Mouse (Mus musculus) olfactory bulb, adult 2 months (tissue): ENCODE measurements around the gene Dohh. TPM values are rescaled to one million over a fixed set of nuclear protein-coding genes. Genes with fewer than 3 reads are reported as not detected.
A peak's percentile ranks its signal among the peaks of the same experiment; 100 is the strongest.

Experiments
- H3K27ac ChIP-seq: fragments of 200-500 bp; 2 replicates; pipeline ENCODE4 v1.5.1; 2012; ENCODE audit warnings: low read depth, low read length; ENCODE audit not compliant: insufficient read depth
- H3K4me1 ChIP-seq: fragments of 200-500 bp; 2 replicates; pipeline ENCODE4 v1.6.1; 2012; ENCODE audit warnings: low read length; ENCODE audit not compliant: control insufficient read depth, insufficient read depth
- H3K4me3 ChIP-seq: fragments of 200-500 bp; 2 replicates; pipeline ENCODE4 v1.5.1; 2012; ENCODE audit warnings: mild to moderate bottlenecking, low read depth, low read length, moderate library complexity; ENCODE audit not compliant: insufficient read depth
- CTCF ChIP-seq: fragments of 200-500 bp; IDR thresholded peaks from 2 replicates; pipeline ENCODE4 v1.5.1; 2012; ENCODE audit warnings: low read depth, mild to moderate bottlenecking, low read length, moderate library complexity; ENCODE audit not compliant: insufficient read depth
- POLR2A ChIP-seq: fragments of 200-500 bp; IDR thresholded peaks from 2 replicates; pipeline ENCODE4 v1.6.1; 2012; ENCODE audit warnings: mild to moderate bottlenecking, low read depth, low read length, moderate library complexity; ENCODE audit not compliant: insufficient read depth
- WGBS: fragments of 180-500 bp; shearing (Covaris S2); methylation state at CpG from one replicate; pipeline ENCODE4 v1.1.7; 2018; 5-methylcytosine and 5-hydroxymethylcytosine counted together
- polyA plus RNA-seq: library from polyadenylated mRNA; stranded (reverse); fragments of >200 nt; gene quantifications from 2 replicates; pipeline ENCODE4 v1.2.4, GENCODE M21; 2012; ENCODE audit warnings: low replicate concordance; ENCODE audit not compliant: missing spikeins, insufficient read depth, insufficient read length

Dohh gene
- polyA plus RNA-seq, 1 experiment = not detected

- Histone ChIP-seq H3K4me1 (peaks cover 67% of the 10 kb centered on the region), H3K27ac (no peak overlapping the region), H3K4me3 (no peak overlapping the region)
- 40% methylated on average over 2 of the region's 2 CpGs for WGBS
- TF ChIP-seq CTCF (no peak), POLR2A (no peak)
Measured at GRCm38 (mm10) chr10:81429092-81429491, 44.9 kb downstream of the Dohh start.

- Histone ChIP-seq H3K27ac (peak overlapping the region; percentile 75), H3K4me1 (peaks cover 67% of the 10 kb centered on the region), H3K4me3 (peak overlapping the region; percentile 86)
- no peak for TF ChIP-seq POLR2A
- no peak for TF ChIP-seq CTCF
- WGBS = 2% methylated on average over 20 of the region's 20 CpGs
Measured at GRCm38 (mm10) chr10:81429605-81430061, 45.4 kb downstream of the Dohh start.

- WGBS = 1% methylated on average over 81 of the region's 89 CpGs
- H3K4me1 ChIP-seq = peaks cover 65% of the 10 kb centered on the region
Measured at GRCm38 (mm10) chr10:81430141-81430830, 46.1 kb downstream of the Dohh start.

GRCm38 (mm10) chr10:81430831-81431525 lies 46.8 kb downstream of the Dohh start:
- H3K4me3 ChIP-seq = peak overlapping the region; percentile 86
- peak overlapping the region; percentile 87 for H3K27ac ChIP-seq
- peak; percentile 73 for TF ChIP-seq POLR2A
- no peak for TF ChIP-seq CTCF
- WGBS = 2% methylated on average over 55 of the region's 70 CpGs
- H3K4me1 ChIP-seq = peaks cover 60% of the 10 kb centered on the region

More at GRCm38 (mm10) chr10:81430141-81430830, 46.1 kb downstream of the Dohh start:
- H3K27ac ChIP-seq = peak overlapping the region; percentile 87
- H3K4me3 ChIP-seq = peak overlapping the region; percentile 86
- no peak for TF ChIP-seq CTCF
- 0 out of 2 replicates have a peak, but pooled peaks have one; percentile 7 for TF ChIP-seq POLR2A

GRCm38 (mm10) chr10:81431526-81432168 lies 47.4 kb downstream of the Dohh start:
- 21% methylated on average over 15 of the region's 15 CpGs for WGBS
- TF ChIP-seq CTCF = no peak
- no peak for TF ChIP-seq POLR2A
- H3K27ac ChIP-seq = peak overlapping the region; percentile 83; the same call in 1 of the 2 replicates
- H3K4me1 ChIP-seq = peaks cover 53% of the 10 kb centered on the region
- H3K4me3 ChIP-seq = peak overlapping the region; percentile 86

- peaks cover 47% of the 10 kb centered on the region for H3K4me1 ChIP-seq
- H3K27ac ChIP-seq = peak overlapping the region; percentile 29
- H3K4me3 ChIP-seq = peak overlapping the region; percentile 23
- peak; percentile 50; the same call in 1 of the 2 replicates for TF ChIP-seq CTCF
- no peak for TF ChIP-seq POLR2A
- WGBS = 53% methylated on average over 21 of the region's 21 CpGs
Measured at GRCm38 (mm10) chr10:81432169-81432867, 48.1 kb downstream of the Dohh start.

GRCm38 (mm10) chr10:81432868-81433262 lies 48.6 kb downstream of the Dohh start:
- TF ChIP-seq CTCF (no peak), POLR2A (no peak)
- Histone ChIP-seq H3K4me3 (peak overlapping the region; percentile 38), H3K27ac (peak overlapping the region; percentile 56), H3K4me1 (peaks cover 45% of the 10 kb centered on the region)
- 1% methylated on average over 17 of the region's 17 CpGs for WGBS

GRCm38 (mm10) chr10:81433541-81434289 lies 49.5 kb downstream of the Dohh start:
- Histone ChIP-seq H3K4me1 (peaks cover 45% of the 10 kb centered on the region), H3K27ac (peak overlapping the region; percentile 56; the same call in 1 of the 2 replicates), H3K4me3 (no peak overlapping the region)
- TF ChIP-seq CTCF = no peak
- TF ChIP-seq POLR2A = no peak
- 57% methylated on average over 26 of the region's 26 CpGs for WGBS
